Mouse (Mus musculus) CD8-positive naive resting alpha-beta T cell, adult 2 months (primary cell): ENCODE results near the gene Glipr2.
A peak's percentile ranks its signal among the peaks of the same experiment; 100 is the strongest.

Source experiments
- DNase-seq, 2 experiments: peaks; one replicate each; pipeline ENCODE4 v3.0.0; 2022; ENCODE audit warnings: low read depth in 2 of 2, low spot score in 2 of 2

The Glipr2 gene

GRCm38 (mm10) chr4:43957292-43957845 lies at the start of gene Glipr2:
Glipr2 (plus strand) TSS chr4:43957401.
- DNase-seq, result peak; percentile 83 to 86

GRCm38 (mm10) chr4:43918221-43918620 lies 39.0 kb upstream of the Glipr2 start:
- DNase-seq, result no peak

- no peak for DNase-seq
Measured at GRCm38 (mm10) chr4:43920602-43921001, 36.6 kb upstream of the Glipr2 start.

- no peak for DNase-seq
Measured at GRCm38 (mm10) chr4:43925125-43925524, 32.1 kb upstream of the Glipr2 start.

GRCm38 (mm10) chr4:43925779-43926178 lies 31.4 kb upstream of the Glipr2 start:
- DNase-seq, result peak; percentile 78 to 81

- DNase-seq, result peak; percentile 41 to 64
Measured at GRCm38 (mm10) chr4:43927826-43928225, 29.4 kb upstream of the Glipr2 start.

DNA sequence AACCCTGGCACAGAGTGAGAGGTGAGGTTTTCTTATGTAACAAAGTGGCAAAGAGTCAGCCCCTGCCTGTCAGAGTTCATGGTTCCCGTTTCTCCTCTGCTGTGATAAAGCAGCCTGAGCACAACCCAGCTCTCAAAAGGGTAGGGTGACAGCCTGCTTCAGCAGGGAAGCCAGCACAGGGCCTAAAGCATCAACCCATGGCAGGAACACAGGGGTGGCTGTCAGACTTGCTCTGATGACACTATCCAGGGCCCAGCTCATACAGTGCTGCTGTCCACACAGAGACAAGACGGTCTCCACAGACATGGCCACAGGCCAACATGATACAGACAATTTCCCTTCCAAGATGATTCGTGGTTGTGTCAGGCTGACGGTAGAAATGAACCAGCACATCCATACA lies 25.3 kb upstream of the Glipr2 start:
- DNase-seq, result no peak

DNA sequence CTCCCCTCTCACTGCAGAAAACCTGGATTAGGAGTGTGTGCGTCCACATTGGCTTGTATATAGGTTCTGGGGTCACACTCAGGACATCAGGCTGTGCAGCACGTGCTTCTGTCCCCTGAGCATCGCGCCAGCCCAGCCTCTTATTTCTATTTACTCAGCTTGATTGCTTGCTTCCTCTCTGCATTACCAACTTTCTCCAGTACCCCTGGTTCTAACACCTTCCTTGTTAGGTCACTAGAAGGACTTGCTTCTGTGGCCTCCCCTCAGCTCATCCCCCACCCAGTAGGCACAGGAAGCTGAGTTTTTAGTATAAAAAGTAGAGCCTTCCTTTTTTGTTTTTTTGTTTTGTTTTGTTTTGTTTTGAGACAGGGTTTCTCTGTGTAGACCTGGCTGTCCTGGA lies 21.0 kb upstream of the Glipr2 start:
- no peak for DNase-seq

DNA sequence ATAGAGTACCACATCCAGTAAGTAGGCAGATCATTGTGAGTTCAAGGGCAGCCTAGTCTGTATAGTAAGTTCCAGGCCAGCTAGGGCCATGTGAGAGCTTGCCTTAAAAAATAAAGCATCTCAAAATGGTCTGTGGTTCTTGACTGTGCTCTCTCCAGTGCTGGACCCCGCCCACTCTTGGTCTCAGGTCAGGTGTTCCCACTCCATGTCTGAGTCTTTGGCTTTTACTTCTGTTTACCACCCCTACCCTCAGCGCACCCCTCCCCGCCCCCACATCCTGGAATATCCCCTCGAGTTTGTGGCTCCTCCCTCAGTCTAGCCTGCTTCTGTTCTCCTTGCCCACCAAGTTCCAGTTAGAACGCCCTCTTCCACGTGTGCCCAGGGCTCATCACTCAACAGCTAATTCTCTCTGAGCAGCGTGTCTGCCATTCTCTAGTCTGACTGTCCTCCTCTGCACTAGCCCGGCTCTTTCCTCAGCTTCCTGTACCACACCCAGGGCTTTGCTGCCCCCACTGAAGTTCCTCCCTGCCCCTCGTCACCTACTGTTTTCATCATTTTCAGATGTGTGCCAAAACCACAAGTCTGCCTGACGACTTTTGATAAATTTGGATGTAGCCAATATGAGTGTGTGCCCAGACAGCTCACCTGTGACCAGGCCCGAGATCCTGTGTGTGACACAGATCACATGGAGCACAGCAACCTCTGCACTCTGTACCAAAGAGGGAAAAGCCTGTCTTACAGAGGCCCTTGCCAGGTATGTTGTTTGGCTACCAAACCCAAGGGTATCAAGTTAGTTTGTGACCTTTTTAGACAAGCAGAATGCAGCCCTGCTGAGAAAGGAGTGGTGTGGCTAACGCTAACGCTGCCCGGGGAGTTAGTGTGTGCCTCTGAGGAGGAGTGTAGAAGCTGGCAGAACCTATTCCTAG lies 20.2 kb upstream of the Glipr2 start:
- peak; percentile 39 to 44 for DNase-seq

- no peak for DNase-seq
Measured at GRCm38 (mm10) chr4:43941315-43941714, 15.9 kb upstream of the Glipr2 start.

GRCm38 (mm10) chr4:43942421-43942820 lies 14.8 kb upstream of the Glipr2 start:
- DNase-seq, result no peak

DNA sequence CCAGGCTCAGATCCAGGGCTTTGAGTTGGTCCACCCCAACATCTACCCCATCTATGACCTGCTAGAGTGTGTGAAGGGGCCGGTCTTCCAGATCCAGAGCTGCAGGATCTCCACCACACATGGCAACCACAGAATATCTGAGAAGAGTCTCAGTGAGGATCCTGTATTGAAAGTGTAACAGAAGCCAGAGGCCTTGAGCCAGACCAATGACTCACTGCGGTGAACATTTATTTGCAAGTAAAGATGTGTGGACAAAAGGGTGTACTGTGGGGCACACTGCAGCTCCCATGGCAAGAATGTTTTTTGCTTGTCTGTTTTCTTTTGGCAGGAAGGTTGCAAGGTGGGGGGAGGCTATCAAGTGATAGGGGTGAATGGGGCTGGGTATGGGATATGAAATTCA lies 9.6 kb upstream of the Glipr2 start:
- DNase-seq, result no peak

DNA sequence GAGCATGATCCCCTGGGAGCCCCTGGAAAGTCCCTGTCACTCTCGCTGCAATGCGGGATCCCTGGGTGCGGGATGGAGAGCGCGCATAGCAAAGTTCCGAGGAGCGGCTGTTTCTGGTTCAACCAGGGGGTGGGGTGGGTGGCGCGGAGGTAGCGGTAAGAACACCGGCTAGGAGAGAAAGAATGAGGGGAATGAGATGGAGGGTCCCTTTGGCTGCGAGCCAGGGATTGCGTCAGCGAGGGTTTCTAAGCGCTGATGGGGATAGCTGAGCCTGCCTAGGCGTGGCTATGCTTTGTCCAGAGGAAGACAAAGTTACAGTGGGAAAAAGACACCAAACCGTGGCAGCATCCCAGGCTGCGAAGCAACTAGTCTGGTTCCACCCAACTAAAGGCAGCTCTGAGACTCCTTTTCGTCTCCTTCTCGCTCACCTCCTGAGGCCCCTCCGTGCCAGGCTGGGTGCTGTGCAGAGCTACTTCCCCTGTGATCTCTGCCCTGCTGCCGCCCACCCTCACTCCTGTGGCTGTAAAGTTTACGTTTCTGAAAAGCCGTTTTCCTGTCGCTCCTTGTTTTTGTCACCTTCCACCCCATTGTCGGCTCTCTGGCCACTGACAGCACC lies 753 bp downstream of the Glipr2 start:
- DNase-seq, result no peak

GRCm38 (mm10) chr4:43959523-43960179 lies 2.5 kb downstream of the Glipr2 start:
- DNase-seq, result no peak

DNA sequence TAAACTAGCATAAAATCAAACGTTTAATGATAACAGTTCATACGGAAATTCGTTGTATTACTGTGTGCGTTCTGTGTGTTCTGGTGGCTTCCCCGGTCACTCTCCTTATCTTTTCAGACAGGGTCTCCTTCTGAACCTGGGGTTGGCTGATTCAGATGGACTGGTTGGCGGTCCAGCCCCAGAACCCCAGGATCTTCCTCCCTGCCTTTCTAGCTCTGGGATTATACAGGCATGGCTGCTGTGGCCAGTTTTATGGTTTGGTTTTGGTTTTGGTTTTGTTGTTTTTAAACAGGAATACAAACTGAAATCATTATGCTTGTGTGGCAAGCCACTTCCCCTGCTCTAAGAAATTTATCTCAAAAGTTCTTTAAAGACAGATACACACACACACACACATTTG lies 3.0 kb downstream of the Glipr2 start:
- DNase-seq, result no peak

- DNase-seq, result no peak
Measured at GRCm38 (mm10) chr4:43964326-43964833, 7.2 kb downstream of the Glipr2 start.

- DNase-seq, result no peak
Measured at GRCm38 (mm10) chr4:43964951-43965684, 7.9 kb downstream of the Glipr2 start.

GRCm38 (mm10) chr4:43965856-43966535 lies 8.8 kb downstream of the Glipr2 start:
- no peak for DNase-seq

- no peak for DNase-seq
Measured at GRCm38 (mm10) chr4:43968650-43969049, 11.4 kb downstream of the Glipr2 start.

DNA sequence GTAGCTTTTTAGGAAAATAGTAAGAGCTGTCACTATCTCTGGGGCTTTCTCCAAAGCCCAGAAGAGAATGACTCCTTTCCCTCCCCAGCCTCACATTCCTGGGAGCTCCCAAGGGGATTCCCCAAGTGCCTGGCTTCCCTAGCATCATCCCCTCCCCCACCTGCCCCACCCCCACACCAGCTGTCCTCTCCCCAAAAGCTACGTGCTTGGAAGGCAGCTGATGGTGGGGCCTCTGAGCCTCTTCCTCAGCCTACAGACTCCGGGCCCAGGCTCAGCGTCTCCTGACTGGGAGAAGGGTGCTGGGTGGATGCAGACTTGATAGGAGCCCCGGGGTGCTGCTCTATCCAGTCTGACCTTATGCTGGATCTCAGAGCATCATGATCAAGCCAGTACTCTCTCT lies 12.2 kb downstream of the Glipr2 start:
- no peak for DNase-seq
